Mouse (Mus musculus) megakaryocyte-erythroid progenitor cell, adult 5-6 weeks (primary cell): ENCODE measurements around the gene Zfp652. TPM values are rescaled to one million over a fixed set of nuclear protein-coding genes. Genes with fewer than 3 reads are reported as not detected.

Experiments
- ATAC-seq: replicated peaks from 2 replicates; pipeline ENCODE4 v1.8.0; 2016; ENCODE audit warnings: mild to moderate bottlenecking, inconsistent platforms; ENCODE audit not compliant: severe bottlenecking, poor library complexity, low FRiP score, low TSS enrichment
- total RNA-seq, 2 experiments: library from RNA; stranded (forward) in 1 of 2; stranded (reverse) in 1 of 2; fragments of 200-1000, 215-1000 nt in 1 of 2; fragments of >200 nt in 1 of 2; fragmentation: Nextera tagmentation in 1 of 2; gene quantifications; 2 replicates each; pipeline ENCODE4 v1.2.3; 2014 to 2017

Gene Zfp652
- total RNA-seq, 2 experiments from 2014 or later = 28.2 to 54.5 TPM

GRCm38 (mm10) chr11:95838999-95839868 lies 126.8 kb downstream of the Zfp652 start:
- ATAC-seq = no peak

DNA sequence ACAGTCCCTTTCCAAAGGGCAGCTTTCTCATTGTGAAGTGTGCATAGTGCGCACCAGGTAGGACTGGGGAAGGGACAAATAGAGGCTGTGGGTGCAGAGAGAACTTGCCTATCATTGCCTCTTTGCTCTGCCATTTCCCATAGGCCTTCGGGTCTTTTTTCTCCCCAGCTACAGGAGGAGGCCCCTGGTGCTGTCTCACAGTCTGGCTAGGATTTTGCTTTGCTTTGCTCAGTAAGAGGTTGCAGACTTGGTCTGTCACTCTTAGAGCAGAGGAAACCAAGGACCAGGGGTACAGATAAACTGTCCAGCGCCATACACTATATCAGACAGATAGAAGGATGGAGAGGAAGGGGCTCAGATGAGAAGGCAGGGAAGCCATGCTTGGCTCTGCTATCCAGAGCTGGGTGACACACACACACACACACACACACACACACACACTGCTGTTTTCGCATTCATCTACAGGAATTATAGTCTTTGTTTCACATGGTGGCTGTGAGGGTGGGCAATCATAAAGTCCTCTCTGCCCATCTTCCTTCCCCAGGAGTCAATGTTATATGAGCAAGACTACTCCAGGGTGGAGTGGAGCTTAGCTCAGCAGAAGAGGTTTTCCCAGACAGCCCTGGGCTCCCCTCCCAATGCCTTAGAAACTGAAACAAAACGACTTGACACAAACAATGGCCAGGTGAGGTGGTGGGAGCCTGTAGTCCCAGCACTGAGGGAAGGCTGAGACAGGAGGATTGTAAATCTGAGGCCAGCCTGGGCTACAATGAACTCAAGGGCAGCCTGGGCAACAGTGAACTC lies 128.4 kb downstream of the Zfp652 start:
- ATAC-seq = no peak

DNA sequence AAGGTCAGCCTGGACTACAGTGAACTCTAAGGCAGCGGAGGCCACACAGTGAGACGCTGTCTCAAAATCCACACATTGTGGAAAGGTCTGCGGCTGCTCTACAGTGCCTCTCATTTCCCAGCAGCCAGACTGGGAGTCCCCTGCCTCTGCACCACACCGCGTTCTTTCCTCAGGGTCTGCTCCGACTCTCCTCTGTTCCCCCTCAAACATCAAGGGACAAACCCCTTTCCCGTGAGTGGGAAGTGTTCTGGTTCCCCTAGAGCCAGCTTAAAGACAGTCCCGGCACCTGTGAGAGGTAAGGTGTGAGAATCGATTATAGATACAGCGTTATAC lies 129.0 kb downstream of the Zfp652 start:
- ATAC-seq = peak; percentile 21; the same call in 1 of the 2 replicates

- peak; percentile 94 for ATAC-seq
These were observed 129.7 kb downstream of the Zfp652 start, which contains the start of gene Abi3 for GRCm38 (mm10) chr11:95842074-95842681. TSS of gene Abi3 (minus strand) at chr11:95842476.

DNA sequence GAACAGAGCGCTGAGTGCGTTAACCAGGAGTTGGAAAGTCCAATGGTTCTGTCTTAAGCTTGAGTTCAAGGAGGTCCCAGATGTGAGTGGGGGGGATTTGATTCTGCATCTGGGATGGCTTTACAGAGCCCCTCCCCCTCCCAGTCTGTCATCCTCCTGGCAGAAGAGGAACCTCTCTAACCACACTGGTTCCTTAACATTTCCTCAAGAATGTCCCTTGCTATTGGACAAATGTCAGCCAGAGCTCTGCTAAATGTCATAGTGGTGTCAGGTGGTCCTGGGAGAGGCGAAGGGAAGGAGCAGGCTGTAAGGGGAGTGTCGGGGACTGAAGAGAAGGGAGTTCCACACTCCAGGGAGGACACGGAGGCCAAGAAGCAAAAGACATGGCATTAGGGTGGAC lies 130.5 kb downstream of the Zfp652 start:
- ATAC-seq = no peak

DNA sequence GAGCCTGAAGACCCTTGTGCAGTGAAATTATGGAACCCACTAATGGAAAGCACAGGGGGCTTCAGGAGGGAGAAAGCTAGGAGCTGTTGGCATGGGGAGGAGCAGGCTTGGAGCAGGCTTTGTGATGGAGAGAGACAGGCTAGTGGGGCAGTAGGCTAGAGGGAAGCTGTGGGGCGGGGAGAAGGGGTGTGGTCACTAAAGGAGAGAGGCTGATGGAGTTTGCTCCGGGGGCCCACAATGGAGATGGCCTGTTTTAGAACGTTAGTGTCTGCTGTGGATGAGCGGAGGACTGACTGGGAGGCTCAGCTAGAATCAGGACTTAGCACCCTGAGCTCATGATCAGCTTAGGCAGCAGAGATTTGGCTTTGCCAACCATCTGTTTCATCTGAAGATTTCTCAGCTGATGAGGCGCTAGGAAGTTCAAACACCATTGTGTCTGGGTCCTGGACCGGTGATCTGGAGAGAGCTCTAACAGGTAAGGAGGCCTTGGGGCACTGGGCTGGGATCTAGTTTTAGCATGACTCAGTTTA lies 131.0 kb downstream of the Zfp652 start:
- ATAC-seq = no peak

GRCm38 (mm10) chr11:95844935-95845334 lies 132.5 kb downstream of the Zfp652 start:
- no peak for ATAC-seq

- no peak for ATAC-seq
These were observed 138.4 kb downstream of the Zfp652 start for GRCm38 (mm10) chr11:95850898-95851297.

DNA sequence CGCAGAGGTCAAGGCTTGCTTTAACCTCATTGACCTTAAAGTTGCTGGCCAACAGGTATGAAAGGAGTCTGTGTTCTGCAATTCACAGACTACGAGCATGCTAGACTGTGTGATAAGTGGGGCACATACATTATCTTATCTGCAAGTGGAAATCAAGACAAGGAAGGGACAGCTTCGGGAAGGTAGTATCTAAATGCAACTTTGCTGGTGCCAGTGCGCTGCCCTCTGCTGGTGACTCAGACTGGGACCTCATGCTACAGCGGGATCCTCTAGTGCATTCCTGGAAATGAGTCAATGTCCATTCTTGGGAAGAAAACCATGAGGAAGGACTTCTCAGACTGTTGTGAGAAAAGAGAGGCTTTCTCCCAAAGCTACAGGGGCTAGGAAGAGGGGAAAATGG lies 141.2 kb downstream of the Zfp652 start:
- no peak; the same call in 1 of the 2 replicates for ATAC-seq

DNA sequence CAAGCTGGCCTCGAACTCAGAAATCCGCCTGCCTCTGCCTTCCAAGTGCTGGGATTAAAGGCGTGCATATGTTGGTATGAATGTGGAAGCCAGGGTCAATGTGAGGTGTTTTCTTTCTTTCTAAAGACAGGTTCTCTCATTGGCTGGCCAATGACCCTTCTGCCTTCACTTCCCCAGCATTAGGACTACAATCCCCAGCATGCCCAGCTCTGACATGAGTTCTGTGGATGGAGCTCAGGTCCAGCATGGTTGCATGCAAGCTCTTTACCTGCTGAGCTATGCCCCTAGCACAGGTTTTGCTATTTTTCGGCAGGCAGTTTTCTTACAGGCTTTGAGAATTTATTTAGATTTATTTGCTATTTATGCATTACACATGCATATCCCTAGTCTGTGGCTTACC lies 144.8 kb downstream of the Zfp652 start:
- no peak for ATAC-seq

- no peak for ATAC-seq
These were observed 145.4 kb downstream of the Zfp652 start for GRCm38 (mm10) chr11:95857716-95858527.

GRCm38 (mm10) chr11:95858528-95859467 lies 146.3 kb downstream of the Zfp652 start:
- ATAC-seq = peak; percentile 91

DNA sequence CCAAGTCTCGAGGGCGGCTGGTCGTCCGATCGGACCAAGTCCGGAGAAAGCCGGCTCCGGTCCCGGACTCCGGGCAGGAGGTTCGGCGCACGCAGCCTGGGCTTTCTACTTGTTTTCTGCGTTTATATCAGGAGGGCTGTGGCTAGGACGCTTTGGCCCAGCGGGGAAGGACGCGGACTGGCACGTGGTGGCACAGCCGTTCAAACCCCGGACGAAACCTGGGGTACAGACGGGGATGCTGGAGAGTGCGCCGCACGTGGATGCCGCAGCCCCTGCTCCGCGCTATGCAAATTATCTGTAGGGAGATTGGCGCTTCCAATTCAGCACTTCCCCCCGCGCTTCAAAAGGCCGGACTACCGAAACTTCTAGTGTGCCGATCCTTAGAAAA lies 147.0 kb downstream of the Zfp652 start:
- peak; percentile 42 for ATAC-seq

DNA sequence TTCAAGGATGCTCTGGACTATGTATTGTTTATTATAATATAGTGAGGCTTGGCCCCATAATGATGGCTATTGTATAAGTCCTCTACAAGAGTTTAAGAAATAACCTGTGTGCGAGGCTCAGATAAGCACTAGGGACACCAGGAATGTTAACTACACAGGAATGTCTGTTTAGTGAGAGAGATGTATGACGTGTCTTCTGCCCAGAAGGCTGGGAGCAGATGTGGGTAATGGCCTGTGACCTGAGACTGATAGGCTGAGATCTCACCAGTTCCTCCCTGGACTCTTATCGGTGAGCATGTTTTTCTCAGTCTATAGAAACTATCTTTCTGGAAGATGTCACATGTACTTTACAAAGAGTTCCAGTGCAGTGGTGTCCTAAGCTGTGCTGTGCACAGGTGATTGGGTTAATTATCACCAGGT lies 147.6 kb downstream of the Zfp652 start:
- peak; percentile 68 for ATAC-seq

DNA sequence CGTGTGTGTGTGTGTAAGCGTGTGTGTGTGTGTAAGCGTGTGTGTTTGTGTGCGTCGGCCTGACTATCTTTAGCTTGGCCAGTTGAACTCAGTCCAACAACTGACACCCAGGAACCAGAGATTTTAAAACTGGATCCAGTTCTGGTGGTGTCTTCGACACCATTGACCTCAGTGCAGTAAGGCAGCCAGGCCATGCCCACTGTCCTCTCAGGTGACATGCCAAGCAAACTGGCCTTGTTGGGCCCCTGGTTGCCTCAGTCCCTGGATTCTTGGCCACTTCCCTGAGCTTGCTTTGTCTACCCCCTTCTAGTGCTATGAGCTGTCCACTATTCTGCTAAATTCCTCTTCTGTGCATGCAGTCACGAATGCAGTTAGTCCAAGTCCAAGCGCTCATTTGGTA lies 148.9 kb downstream of the Zfp652 start:
- ATAC-seq = no peak

GRCm38 (mm10) chr11:95869442-95869841 lies 157.0 kb downstream of the Zfp652 start:
- ATAC-seq = no peak

DNA sequence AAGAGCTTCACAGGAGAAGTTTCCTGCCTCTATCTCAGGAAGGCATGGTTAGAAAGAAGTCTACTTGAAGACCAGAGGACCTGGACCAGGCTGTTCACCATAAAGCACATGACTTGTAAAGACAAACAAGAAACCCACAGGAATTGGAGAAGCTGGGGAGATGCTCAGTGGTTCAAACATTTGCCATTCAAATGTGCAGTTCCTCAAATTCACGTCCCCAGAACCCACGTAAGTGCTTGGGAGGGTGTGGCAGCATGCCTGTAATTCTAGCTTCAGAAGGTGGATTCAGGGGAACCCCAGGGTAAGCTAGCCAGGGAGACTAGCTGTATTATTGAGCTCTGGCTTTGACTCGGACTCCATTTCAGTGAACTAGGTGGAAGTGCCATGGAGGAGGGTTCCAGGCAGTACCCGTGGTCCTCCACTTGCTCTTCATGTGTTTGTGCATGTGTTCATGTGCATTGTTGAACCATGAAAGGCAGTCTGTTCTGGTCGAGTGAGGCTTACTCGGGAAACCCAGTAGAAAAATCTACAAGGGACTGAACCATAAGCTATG lies 157.5 kb downstream of the Zfp652 start:
- no peak for ATAC-seq

- ATAC-seq = 0 out of 2 replicates have a peak, but pooled peaks have one; percentile 39
These were observed 163.3 kb downstream of the Zfp652 start for GRCm38 (mm10) chr11:95875804-95876203.
